Mouse (Mus musculus) lung, embryonic 14.5 days (tissue): ENCODE measurements at regions not wholly inside any gene's neighbourhood (a gene's known extent, or its start where the extent isn't known, plus 50 kb on each side); places are given as distances from the start of the nearest gene placed in this dataset.
A peak's percentile ranks its signal among the peaks of the same experiment; 100 is the strongest.

Experiments
- ATAC-seq: fragments of 200-750 bp; cut with Nextera tagmentation; 2 replicates; pipeline ENCODE4 v1.8.0; 2017; ENCODE audit warnings: mild to moderate bottlenecking, moderate TSS enrichment, moderate library complexity; ENCODE audit not compliant: insufficient read depth
- DNase-seq: peaks from one replicate; pipeline ENCODE4 v3.0.0-alpha.2; 2015
- H3K27ac ChIP-seq: fragments of 300-500 bp; sonication (generic); 2 replicates; pipeline ENCODE4 v1.5.1; 2014; ENCODE audit warnings: low read depth, mild to moderate bottlenecking, moderate library complexity
- H3K27me3 ChIP-seq: fragments of 300-500 bp; sonication (generic); 2 replicates; pipeline ENCODE4 v1.6.1; 2014; ENCODE audit warnings: low read length, control low read depth; ENCODE audit not compliant: insufficient read depth
- H3K36me3 ChIP-seq: fragments of 300-500 bp; sonication (generic); 2 replicates; pipeline ENCODE4 v1.6.1; 2014; ENCODE audit warnings: control low read depth; ENCODE audit not compliant: insufficient read depth
- H3K4me1 ChIP-seq: fragments of 300-500 bp; sonication (generic); 2 replicates; pipeline ENCODE4 v1.6.1; 2014; ENCODE audit warnings: antibody characterized with exemption, control low read depth; ENCODE audit not compliant: insufficient read depth
- H3K4me2 ChIP-seq: fragments of 300-500 bp; sonication (generic); 2 replicates; pipeline ENCODE4 v1.6.1; 2014; ENCODE audit warnings: mild to moderate bottlenecking
- H3K4me3 ChIP-seq: fragments of 300-500 bp; sonication (generic); 2 replicates; pipeline ENCODE4 v1.5.1; 2014; ENCODE audit warnings: low read depth, low read length
- H3K9ac ChIP-seq: fragments of 300-500 bp; sonication (generic); 2 replicates; pipeline ENCODE4 v1.6.1; 2014
- H3K9me3 ChIP-seq: fragments of 300-500 bp; sonication (generic); 2 replicates; pipeline ENCODE4 v1.6.1; 2016; ENCODE audit warnings: low read depth, low read length, control low read depth
- CTCF ChIP-seq: IDR thresholded peaks from 2 replicates; pipeline ENCODE4 v1.5.1; 2016; ENCODE audit warnings: antibody characterized with exemption, low read depth
- WGBS: fragments of 180-500 bp; shearing (Covaris S2); extraction: QIAGEN DNeasy Blood & Tissue Kit; methylation state at CpG from one replicate; pipeline ENCODE4 v1.1.7; 2014; 5-methylcytosine and 5-hydroxymethylcytosine counted together

DNA sequence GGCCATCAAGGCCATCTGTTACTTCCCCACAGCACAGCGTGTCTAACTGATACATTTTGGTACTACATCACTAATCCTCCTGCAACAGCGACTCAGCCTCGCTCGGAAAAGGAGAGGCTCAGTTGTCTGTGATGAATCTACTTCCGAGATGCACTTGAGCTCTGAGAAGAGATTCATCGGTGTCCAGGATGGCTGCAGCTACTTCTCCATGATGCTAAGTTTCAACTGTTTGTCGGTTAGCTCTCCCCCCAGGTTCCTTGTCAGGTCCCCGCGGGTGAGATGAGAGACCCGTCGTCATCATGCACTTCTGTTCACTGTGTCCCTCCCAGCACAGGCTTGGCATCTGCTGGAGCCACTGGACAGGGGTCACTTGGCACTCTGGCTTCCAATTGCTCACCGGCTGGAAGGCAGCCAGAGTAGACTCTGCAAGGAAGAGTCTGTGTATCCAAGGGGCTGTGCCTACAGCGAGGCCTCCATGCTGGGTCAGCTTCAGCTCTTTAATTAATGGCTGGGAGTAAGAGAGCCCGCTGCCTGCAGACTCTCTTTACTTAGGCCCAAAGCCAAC is 91.5 kb upstream of the Sfswap start:
- Histone ChIP-seq H3K4me2 (no peak overlapping the region), H3K4me1 (no peaks in the 10 kb centered on the region), H3K27ac (no peak overlapping the region), H3K9me3 (no peaks in the 10 kb centered on the region), H3K4me3 (no peak overlapping the region), H3K27me3 (no peaks in the 10 kb centered on the region), H3K36me3 (no peaks in the 10 kb centered on the region), H3K9ac (no peak overlapping the region)
- 52% methylated on average over 14 of the region's 14 CpGs for WGBS
- DNase-seq (peak; percentile 41), ATAC-seq (peak; percentile 69)
- no peak for TF ChIP-seq CTCF

DNA sequence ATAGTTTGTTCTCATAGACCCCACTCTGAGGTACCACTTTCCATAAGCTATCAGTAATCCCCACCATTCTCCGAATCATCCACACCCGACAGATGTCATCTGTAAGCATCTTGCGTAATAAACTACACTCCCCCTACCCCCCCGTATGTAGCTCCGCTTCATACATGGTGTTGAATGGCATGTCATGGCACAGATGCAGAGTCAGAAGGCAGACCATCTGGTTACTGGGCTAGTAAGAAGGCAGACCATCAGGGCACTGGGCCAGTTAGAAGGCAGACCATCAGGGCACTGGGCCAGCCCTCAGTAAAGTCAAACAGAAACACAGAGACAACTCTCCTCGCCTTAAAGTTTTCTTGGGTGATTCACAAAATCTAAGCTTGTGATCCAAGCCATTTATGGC is 88.9 kb upstream of the Sfswap start:
- H3K4me1 ChIP-seq = peaks cover 12% of the 10 kb centered on the region; the same call in 1 of the 2 replicates
- WGBS = 78% methylated on average over 6 of the region's 6 CpGs
- no peak overlapping the region for H3K9ac ChIP-seq
- H3K4me2 ChIP-seq = no peak overlapping the region
- H3K4me3 ChIP-seq = no peak overlapping the region
- no peak for TF ChIP-seq CTCF
- H3K36me3 ChIP-seq = no peaks in the 10 kb centered on the region
- no peaks in the 10 kb centered on the region for H3K9me3 ChIP-seq
- no peaks in the 10 kb centered on the region for H3K27me3 ChIP-seq
- H3K27ac ChIP-seq = no peak overlapping the region
- ATAC-seq (no peak), DNase-seq (peak; percentile 19)

DNA sequence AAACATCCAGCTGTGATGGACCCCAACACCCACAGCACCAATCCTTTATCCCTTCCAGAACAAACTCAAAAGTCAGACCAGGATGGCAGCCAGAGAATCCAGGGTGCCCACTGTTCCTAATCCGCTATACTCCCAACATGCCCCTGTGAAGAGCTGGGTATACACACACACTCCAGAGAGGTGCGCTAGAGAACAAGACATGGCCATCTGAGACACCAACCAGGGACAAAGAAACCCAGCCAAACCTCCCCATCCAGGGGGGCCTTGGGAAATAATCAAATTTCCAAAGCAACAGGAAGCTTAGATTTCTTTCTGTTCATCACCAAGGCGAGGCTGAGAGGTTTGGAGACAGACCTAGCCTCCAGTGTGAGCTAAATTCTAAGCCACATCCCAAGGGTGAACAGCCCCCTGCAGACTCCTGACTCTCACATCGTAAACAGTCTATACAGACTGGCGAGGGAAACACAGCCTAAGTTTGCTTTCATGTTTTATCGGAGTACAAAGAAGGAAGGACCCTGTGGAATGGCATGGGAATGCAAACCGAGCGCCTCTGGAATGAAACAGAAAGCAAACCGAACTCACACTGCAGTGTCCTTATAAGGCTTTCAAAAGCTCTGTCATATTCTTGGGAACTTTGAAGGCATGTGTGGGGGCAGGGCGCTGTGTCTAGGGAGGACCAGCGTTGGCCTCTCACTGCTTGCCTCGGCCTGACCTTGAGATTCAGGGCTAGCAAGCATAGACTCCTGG is 85.9 kb upstream of the Sfswap start:
- H3K27me3 ChIP-seq = no peaks in the 10 kb centered on the region
- peak overlapping the region; percentile 22; the same call in 1 of the 2 replicates for H3K9ac ChIP-seq
- WGBS = 15% methylated on average over 12 of the region's 12 CpGs
- peaks cover 12% of the 10 kb centered on the region; the same call in 1 of the 2 replicates for H3K4me1 ChIP-seq
- ATAC-seq (peak; percentile 81), DNase-seq (peak; percentile 86)
- peak overlapping the region; percentile 76 for H3K27ac ChIP-seq
- TF ChIP-seq CTCF = peak; percentile 28; the same call in 1 of the 2 replicates
- no peaks in the 10 kb centered on the region for H3K36me3 ChIP-seq
- H3K4me2 ChIP-seq = peak overlapping the region; percentile 46
- H3K9me3 ChIP-seq = no peaks in the 10 kb centered on the region
- 0 out of 2 replicates have a peak overlapping the region, but pooled peaks have one; percentile 1 for H3K4me3 ChIP-seq

DNA sequence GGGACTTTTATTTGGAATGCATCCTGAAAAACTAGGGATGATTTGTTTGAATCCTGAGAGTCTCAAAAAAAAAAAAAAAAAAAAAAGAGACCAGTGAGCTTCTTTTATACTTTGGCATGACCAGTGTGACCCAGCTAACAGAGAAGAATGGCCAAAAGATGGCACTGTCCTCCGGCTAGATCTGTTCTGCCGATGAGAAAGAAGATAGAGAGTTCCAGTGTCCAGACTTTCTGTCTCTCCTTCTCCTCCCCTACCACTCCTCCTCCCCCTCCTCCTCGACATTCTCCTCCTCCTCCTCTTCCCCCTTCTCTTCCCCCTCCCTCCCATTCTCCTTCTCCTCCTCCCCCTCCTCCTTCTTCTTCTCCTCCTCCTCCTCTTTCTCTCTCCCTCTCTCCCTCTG is 84.6 kb upstream of the Sfswap start:
- no peak for ATAC-seq
- no peak overlapping the region for H3K4me3 ChIP-seq
- no peaks in the 10 kb centered on the region for H3K36me3 ChIP-seq
- TF ChIP-seq CTCF = 0 out of 2 replicates have a peak, but pooled peaks have one; percentile 27
- 15% methylated on average over 3 of the region's 3 CpGs for WGBS
- no peak overlapping the region for H3K9ac ChIP-seq
- no peak overlapping the region for H3K4me2 ChIP-seq
- peaks cover 12% of the 10 kb centered on the region; the same call in 1 of the 2 replicates for H3K4me1 ChIP-seq
- peak; percentile 68 for DNase-seq
- no peaks in the 10 kb centered on the region for H3K9me3 ChIP-seq
- no peaks in the 10 kb centered on the region for H3K27me3 ChIP-seq
- peak overlapping the region; percentile 76; the same call in 1 of the 2 replicates for H3K27ac ChIP-seq

DNA sequence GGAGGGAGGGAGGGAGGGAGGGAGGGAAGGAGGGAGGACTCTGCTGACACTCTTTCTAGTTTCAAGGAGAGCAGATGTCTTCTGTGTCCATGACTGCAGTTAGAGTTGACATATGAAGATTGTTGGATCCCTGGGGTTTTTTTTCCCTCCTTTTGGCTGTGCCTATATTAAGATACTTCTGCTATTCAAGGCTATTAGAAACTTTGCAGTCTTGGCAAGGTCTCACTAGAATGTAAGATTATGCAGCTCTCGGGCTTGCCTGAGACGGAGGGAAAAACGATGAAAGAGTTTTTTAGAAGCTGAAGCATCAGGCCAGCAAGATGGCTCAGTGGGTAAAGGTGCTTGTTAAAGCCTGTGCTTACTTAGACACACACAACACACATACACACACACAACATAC is 83.5 kb upstream of the Sfswap start:
- Histone ChIP-seq H3K4me2 (no peak overlapping the region), H3K36me3 (no peaks in the 10 kb centered on the region), H3K9me3 (no peaks in the 10 kb centered on the region), H3K9ac (no peak overlapping the region), H3K27ac (peak overlapping the region; percentile 42; the same call in 1 of the 2 replicates), H3K4me1 (peaks cover 12% of the 10 kb centered on the region; the same call in 1 of the 2 replicates), H3K4me3 (no peak overlapping the region), H3K27me3 (no peaks in the 10 kb centered on the region)
- ATAC-seq = no peak
- 28% methylated on average over 3 of the region's 3 CpGs for WGBS
- peak; percentile 55 for DNase-seq
- no peak for TF ChIP-seq CTCF

DNA sequence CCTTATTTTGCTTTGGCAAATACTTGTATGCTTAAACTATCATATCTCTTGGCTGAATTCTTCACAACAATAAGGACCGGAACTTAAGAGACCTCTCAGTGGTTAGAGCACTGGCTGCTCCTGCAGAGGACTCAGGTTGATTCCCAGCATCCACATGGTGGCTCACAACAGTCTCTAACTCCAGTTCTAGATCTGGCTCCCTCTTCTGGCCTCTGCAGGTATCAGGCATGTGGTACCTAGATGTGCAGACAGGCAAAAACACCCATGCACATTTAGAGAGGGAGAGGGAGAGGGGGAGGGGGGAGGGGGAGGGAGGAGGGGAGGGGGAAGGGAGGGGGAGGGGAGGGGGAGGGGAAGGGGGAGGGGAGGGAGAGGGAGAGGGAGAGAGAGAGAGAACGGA is 80.0 kb upstream of the Sfswap start:
- ATAC-seq (no peak), DNase-seq (no peak)
- H3K4me3 ChIP-seq = no peak overlapping the region
- no peak overlapping the region for H3K4me2 ChIP-seq
- H3K9me3 ChIP-seq = no peaks in the 10 kb centered on the region
- TF ChIP-seq CTCF = no peak
- H3K9ac ChIP-seq = no peak overlapping the region
- no peak overlapping the region for H3K27ac ChIP-seq
- WGBS = 64% methylated on average over 2 of the region's 2 CpGs
- H3K36me3 ChIP-seq = no peaks in the 10 kb centered on the region
- H3K27me3 ChIP-seq = no peaks in the 10 kb centered on the region
- peaks cover under 1% of the 10 kb centered on the region; the same call in 1 of the 2 replicates for H3K4me1 ChIP-seq

DNA sequence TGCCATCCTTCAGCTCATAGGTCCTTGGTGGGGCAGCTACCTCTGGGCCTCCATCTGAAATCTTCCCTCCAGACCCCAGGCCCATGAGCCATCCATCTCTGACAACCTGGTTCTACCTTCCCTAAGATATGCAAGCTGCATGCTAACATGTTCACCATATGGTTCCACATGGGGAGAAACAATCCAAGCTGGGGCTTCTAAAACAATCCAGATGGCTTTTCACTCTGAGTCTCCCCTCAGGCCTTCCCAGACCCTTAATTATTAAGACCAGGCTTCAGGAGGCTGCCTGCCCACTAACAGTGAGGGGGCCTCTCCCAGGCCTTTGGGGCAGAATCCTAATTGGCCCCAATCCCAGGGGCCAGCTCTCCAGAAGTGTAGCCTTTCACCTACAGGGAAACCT is 71.1 kb upstream of the Sfswap start:
- DNase-seq = no peak
- H3K36me3 ChIP-seq = no peaks in the 10 kb centered on the region
- no peak overlapping the region for H3K4me3 ChIP-seq
- H3K9ac ChIP-seq = no peak overlapping the region
- no peak for ATAC-seq
- no peak overlapping the region for H3K27ac ChIP-seq
- no peak overlapping the region for H3K4me2 ChIP-seq
- no peak for TF ChIP-seq CTCF
- H3K9me3 ChIP-seq = no peaks in the 10 kb centered on the region
- H3K27me3 ChIP-seq = no peaks in the 10 kb centered on the region
- H3K4me1 ChIP-seq = no peaks in the 10 kb centered on the region
